Mouse (Mus musculus) stomach, embryonic 15.5 days (tissue): ENCODE results near the gene Itgae. TPM values are rescaled to one million over a fixed set of nuclear protein-coding genes. Genes with fewer than 3 reads are reported as not detected.

Source experiments
- ATAC-seq: fragments of 200-750 bp; cut with Nextera tagmentation; 2 replicates; pipeline ENCODE4 v1.8.0; 2017; ENCODE audit warnings: low read depth, moderate number of reproducible peaks, moderate TSS enrichment; ENCODE audit not compliant: insufficient read depth, low FRiP score
- H3K27ac ChIP-seq: fragments of 300-500 bp; sonication (generic); 2 replicates; pipeline ENCODE4 v1.5.1; 2015; ENCODE audit warnings: mild to moderate bottlenecking, inconsistent platforms
- H3K27me3 ChIP-seq: fragments of 300-500 bp; sonication (generic); replicated peaks from 2 replicates; pipeline ENCODE4 v1.6.1; 2015; ENCODE audit warnings: inconsistent platforms
- H3K36me3 ChIP-seq: fragments of 300-500 bp; sonication (generic); 2 replicates; pipeline ENCODE4 v1.6.1; 2015; ENCODE audit warnings: inconsistent platforms
- H3K4me1 ChIP-seq: fragments of 300-500 bp; sonication (generic); 2 replicates; pipeline ENCODE4 v1.6.1; 2015; ENCODE audit warnings: inconsistent platforms
- H3K4me2 ChIP-seq: fragments of 300-500 bp; sonication (generic); 2 replicates; pipeline ENCODE4 v1.6.1; 2015; ENCODE audit warnings: mild to moderate bottlenecking, inconsistent platforms
- H3K4me3 ChIP-seq: fragments of 300-500 bp; sonication (generic); replicated peaks from 2 replicates; pipeline ENCODE4 v1.5.1; 2015; ENCODE audit warnings: inconsistent platforms
- H3K9ac ChIP-seq: fragments of 300-500 bp; sonication (generic); 2 replicates; pipeline ENCODE4 v1.6.1; 2015; ENCODE audit warnings: inconsistent platforms
- H3K9me3 ChIP-seq: fragments of 300-500 bp; sonication (generic); 2 replicates; pipeline ENCODE4 v1.6.1; 2016; ENCODE audit warnings: inconsistent platforms
- WGBS: fragments of 180-500 bp; shearing (Covaris S2); methylation state at CpG from one replicate; pipeline ENCODE4 v1.1.7; 2015; 5-methylcytosine and 5-hydroxymethylcytosine counted together
- polyA plus RNA-seq: library from polyadenylated mRNA; unstranded; fragments of >200 nt; fragmentation: Nextera tagmentation; extraction: Ambion mirVana; gene quantifications from 2 replicates; pipeline ENCODE4 v1.2.1, GENCODE M21; 2015

Gene Itgae
- polyA plus RNA-seq, 1 experiment from 2014 or later, result 0.33 TPM

DNA sequence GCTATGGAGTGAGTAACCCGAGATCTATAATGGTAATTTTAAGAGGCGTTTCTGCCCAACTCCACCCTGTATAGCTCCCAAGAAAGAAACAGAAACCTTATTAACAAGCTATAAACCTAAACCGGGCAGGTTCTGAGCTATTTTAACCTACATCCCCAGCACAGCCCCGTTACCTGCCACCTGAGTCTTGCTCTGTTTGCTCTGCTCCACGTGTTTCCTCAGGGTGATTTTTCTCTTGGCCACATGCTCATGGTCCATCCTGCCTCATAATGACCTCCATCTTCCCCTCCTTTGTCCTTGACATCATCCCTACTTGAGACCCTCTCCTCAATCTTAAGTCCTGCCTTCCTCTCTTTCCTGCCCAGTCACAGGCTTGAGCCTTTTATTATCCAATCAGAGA is 43.8 kb downstream of the Itgae start:
- Histone ChIP-seq H3K9me3 (no peaks in the 10 kb centered on the region), H3K4me1 (peaks cover 18% of the 10 kb centered on the region; the same call in 1 of the 2 replicates), H3K36me3 (0 out of 2 replicates have a peak, but pooled peaks cover 3% of the 10 kb centered on the region), H3K27me3 (no peaks in the 10 kb centered on the region), H3K4me2 (peak overlapping the region; percentile 17; the same call in 1 of the 2 replicates), H3K4me3 (no peak overlapping the region), H3K27ac (no peak overlapping the region), H3K9ac (no peak overlapping the region)
- WGBS, result 84% methylated on average over 5 of the region's 5 CpGs
- no peak for ATAC-seq

DNA sequence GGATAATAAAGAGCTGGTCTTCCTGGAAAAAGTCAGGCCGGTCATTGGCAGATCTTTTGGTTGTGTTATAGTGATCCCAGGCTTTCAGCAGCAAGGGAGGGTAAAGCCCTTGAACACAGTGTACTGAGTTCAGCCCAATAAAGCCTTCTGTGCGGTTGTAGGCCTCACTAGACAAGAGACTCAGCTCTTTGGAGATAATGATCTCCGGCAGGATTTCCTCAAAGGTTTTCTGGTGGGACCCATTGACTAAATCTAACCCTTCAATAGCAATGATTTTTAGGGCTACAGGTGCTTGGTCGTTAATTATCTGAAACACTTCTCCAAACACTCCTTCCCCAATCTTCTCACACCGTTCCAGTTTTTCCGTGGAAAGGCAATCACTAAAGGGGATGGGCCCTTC is 46.2 kb downstream of the Itgae start:
- Histone ChIP-seq H3K4me2 (peak overlapping the region; percentile 68), H3K27me3 (no peaks in the 10 kb centered on the region), H3K27ac (no peak overlapping the region), H3K9ac (peak overlapping the region; percentile 67; the same call in 1 of the 2 replicates), H3K9me3 (no peaks in the 10 kb centered on the region), H3K4me1 (peaks cover 18% of the 10 kb centered on the region; the same call in 1 of the 2 replicates), H3K4me3 (peak overlapping the region; percentile 89), H3K36me3 (0 out of 2 replicates have a peak, but pooled peaks cover 3% of the 10 kb centered on the region)
- no peak for ATAC-seq
- WGBS, result 61% methylated on average over 6 of the region's 6 CpGs

DNA sequence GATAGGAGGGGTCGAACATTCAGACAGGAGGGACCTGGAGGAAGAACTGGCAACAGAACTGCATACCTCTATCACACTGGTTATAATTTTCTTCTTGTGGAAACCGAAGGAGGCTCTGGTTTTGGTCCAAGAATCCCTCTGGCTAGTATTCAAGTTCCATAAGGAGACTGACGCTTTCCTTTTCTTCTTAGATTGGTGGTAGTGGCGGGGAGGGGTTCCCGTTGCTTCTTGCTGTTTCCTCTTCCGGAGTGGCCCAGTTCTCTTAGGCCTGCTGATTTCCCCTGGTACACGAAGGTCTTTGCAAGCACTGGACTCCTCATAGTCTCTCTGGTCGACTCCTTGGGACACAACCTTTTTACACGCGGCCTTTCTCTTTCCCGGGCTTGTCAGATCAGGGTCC is 46.7 kb downstream of the Itgae start:
- Histone ChIP-seq H3K4me1 (peaks cover 18% of the 10 kb centered on the region; the same call in 1 of the 2 replicates), H3K9me3 (no peaks in the 10 kb centered on the region), H3K36me3 (0 out of 2 replicates have a peak, but pooled peaks cover 3% of the 10 kb centered on the region), H3K4me3 (peak overlapping the region; percentile 89), H3K27me3 (no peaks in the 10 kb centered on the region), H3K27ac (no peak overlapping the region), H3K9ac (peak overlapping the region; percentile 67; the same call in 1 of the 2 replicates), H3K4me2 (peak overlapping the region; percentile 68)
- 18% methylated on average over 11 of the region's 11 CpGs for whole genome bisulfite sequencing
- no peak for ATAC-seq

DNA sequence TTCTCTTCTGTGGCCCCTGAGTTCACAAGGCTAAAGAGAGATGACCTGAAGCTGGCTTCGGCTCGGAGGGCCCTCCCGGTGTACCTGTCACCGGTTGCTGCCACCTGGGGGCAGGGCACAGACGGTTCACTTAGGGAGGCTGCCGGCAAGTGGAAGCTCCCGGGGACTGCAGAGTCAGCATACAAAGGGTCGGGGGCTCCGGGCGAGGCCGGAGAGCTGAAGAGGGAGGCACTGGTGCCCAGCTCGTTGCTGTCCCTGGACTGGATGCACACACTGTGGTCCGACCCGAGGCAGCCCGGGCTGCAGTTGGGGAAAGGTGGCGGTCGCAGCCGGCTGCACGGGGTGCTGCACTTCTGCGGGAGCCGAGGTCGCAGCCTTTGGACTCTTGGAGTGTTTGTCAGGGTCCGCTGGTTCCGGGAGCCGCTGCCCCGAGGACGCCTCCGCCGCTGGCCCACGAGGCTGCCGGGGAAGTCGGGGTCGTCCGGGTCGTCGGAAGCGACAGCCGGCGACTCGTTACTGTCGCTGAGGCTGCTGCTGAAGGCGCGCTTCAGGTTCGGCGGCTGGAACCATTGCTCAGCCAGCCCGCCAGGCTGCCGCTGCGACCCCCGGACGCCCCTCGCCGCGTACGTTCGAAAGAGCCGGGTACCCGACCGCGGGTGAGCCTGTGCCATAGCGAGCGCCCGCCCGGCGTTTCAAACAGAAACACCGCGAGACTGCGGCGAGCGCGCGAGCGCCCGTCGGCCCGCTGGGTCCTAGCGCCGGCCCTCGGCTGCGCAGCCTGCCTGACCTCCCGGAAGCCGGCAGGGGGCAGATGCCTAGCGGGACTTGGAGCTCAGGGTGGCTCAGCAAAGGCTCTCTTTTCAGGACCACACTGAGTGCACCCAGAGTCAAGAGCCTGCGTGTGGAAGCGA is 47.5 kb downstream of the Itgae start, which contains the start of gene Haspin:
Gene Haspin (minus strand): TSS at position 704 of the 911 bp plus-strand sequence.
- Histone ChIP-seq H3K4me2 (peak within 1 kb of the TSS; percentile 68), H3K27ac (no peak within 1 kb of the TSS), H3K9ac (peak within 1 kb of the TSS; percentile 67), H3K4me1 (peaks cover 18% of the 10 kb centered on the region; the same call in 1 of the 2 replicates), H3K36me3 (0 out of 2 replicates have a peak, but pooled peaks cover 3% of the 10 kb centered on the region), H3K27me3 (no peaks in the 10 kb centered on the region), H3K4me3 (peak within 1 kb of the TSS; percentile 89), H3K9me3 (no peaks in the 10 kb centered on the region)
- under 1% methylated on average over 79 of the region's 84 CpGs for WGBS
- peak; percentile 95 for ATAC-seq

DNA sequence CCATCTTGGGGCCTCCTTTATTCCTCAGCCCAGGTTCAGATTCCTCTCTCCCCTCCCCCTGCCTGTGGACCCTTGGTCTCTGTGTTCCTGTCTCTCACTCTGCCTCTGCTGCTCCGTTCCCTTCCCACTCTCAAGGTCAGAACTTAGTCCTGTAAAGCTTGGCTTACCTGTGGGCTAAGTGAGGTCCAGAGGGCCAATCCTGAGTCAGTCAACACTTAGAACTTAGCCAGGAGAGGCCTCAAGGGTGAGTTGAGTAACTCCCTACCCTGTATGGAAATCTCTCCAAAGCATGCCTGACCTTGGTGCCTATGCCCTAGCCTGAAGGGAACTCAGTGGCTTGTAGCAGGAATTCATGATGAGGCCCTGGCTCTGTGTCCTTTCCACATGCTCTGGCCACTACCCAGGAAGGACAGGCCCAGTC is 53.9 kb downstream of the Itgae start:
- Histone ChIP-seq H3K4me3 (no peak overlapping the region), H3K4me1 (no peaks in the 10 kb centered on the region), H3K4me2 (no peak overlapping the region), H3K27me3 (no peaks in the 10 kb centered on the region), H3K27ac (no peak overlapping the region), H3K36me3 (no peaks in the 10 kb centered on the region), H3K9me3 (no peaks in the 10 kb centered on the region), H3K9ac (no peak overlapping the region)
- 58% methylated on average over 1 of the region's 1 CpGs for WGBS
- no peak for ATAC-seq

DNA sequence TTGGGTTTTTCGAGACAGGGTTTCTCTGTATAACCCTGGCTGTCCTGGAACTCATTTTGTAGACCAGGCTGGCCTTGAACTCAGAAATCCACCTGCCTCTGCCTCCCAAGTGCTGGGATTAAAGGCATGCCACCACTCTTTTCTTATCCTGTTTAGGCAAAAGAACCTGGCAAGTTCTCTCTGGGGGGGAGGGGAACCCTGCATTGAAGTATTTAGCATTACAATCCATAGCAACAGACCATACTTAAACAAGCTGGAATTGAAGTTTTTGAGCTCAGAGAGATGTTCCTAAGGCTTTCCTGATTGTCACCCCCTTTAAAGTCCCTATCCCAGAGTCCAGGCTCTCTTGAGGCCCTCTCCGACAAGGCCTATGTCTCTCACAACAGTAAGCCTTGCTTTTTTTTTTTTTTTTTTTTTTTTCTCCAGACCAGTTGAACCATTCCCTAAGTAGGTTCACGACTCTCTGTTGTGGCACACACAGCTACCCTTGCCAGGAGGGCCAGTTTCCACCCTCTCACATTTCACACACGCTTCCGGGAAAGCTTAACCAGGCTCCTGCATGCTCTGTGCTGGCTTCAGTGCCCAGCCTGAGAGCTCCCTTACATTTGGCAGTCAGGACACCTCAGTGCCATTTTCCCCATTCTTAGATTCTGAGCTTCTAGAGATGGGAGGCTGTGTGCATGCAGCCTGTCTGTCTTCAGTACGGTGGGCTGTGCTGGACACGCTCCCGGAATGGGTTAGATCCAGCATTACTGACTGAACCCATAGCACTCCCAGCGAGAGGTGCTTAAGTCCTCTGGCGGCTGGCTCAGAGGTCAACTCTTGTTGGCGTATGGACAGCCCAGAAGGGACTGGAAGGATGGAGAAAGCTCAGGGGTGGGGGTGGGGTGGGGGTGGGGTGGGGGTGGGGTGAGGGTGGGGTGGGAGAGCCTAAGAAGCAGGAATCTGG is 55.9 kb downstream of the Itgae start:
- no peaks in the 10 kb centered on the region for H3K27me3 ChIP-seq
- H3K4me1 ChIP-seq, result no peaks in the 10 kb centered on the region
- H3K27ac ChIP-seq, result no peak overlapping the region
- H3K9me3 ChIP-seq, result no peaks in the 10 kb centered on the region
- H3K4me2 ChIP-seq, result no peak overlapping the region
- no peak overlapping the region for H3K9ac ChIP-seq
- WGBS, result 61% methylated on average over 11 of the region's 11 CpGs
- no peak for ATAC-seq
- H3K4me3 ChIP-seq, result no peak overlapping the region
- no peaks in the 10 kb centered on the region for H3K36me3 ChIP-seq

DNA sequence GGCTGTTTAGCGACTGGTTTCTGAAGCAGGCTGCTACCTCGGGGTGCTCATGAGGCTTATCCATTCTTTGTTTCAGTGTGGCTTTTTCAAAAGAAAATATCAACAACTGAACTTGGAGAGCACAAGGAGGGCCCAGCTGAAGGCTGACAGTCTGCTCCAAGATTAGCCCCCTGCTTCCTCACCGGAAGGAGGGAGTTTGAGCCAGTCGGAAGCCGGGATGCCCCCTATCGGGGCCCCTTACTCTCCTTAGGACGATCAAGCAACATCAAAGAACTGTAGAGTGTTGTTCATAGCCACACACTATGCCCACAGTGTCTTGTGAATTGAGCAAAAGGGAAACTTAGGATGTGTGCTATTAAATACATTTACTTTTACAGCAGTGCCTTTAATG is 56.6 kb downstream of the Itgae start:
- H3K9ac ChIP-seq, result no peak overlapping the region
- no peak for ATAC-seq
- no peak overlapping the region for H3K27ac ChIP-seq
- WGBS, result 57% methylated on average over 7 of the region's 7 CpGs
- H3K4me3 ChIP-seq, result no peak overlapping the region
- no peak overlapping the region for H3K4me2 ChIP-seq
- no peaks in the 10 kb centered on the region for H3K9me3 ChIP-seq
- no peaks in the 10 kb centered on the region for H3K27me3 ChIP-seq
- H3K4me1 ChIP-seq, result no peaks in the 10 kb centered on the region
- H3K36me3 ChIP-seq, result no peaks in the 10 kb centered on the region

DNA sequence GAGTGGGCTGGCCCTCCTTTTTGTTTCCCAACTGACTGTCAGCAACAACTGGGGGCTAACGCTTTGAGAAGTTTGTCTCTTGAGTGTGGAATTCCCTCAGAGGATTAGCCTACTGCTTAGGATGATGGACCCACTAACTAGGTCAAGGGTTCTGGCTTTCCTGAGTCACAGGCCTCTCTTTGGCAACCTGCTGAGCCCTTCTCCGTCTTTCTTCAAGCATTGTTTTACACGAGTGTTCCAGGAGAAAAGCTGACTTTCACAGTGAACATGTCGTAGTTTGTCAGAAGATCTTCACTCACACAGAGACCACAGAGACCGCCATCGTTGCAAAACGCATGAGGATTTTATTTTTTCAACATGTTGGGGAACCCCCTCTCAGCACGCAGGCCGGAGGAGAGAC is 57.8 kb downstream of the Itgae start:
- Histone ChIP-seq H3K27ac (no peak overlapping the region), H3K4me2 (no peak overlapping the region), H3K4me3 (no peak overlapping the region), H3K36me3 (no peaks in the 10 kb centered on the region), H3K27me3 (no peaks in the 10 kb centered on the region), H3K4me1 (no peaks in the 10 kb centered on the region), H3K9ac (no peak overlapping the region), H3K9me3 (no peaks in the 10 kb centered on the region)
- no peak for ATAC-seq
- 82% methylated on average over 9 of the region's 9 CpGs for WGBS

DNA sequence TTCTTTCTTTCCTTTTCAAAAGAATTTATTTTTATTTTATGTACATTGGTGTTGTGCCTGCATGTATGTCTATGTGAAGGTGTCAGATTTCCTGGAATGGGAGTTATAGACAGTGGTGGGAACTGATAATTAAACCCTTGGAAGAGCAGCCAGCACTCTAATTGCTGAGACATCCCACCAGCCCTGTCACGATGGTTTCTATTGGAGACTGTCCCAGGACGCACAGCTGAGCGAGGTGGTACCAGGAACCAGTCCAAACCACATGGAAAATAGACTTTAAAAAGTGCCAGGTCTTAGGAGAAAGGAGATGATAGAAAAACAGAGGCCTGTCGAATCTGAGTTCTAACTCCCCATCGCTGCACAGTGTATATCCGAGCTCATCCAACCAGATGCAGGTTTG is 64.7 kb downstream of the Itgae start:
- Histone ChIP-seq H3K27ac (no peak overlapping the region), H3K4me3 (no peak overlapping the region), H3K4me1 (no peaks in the 10 kb centered on the region), H3K4me2 (no peak overlapping the region), H3K9ac (no peak overlapping the region), H3K27me3 (peaks cover 9% of the 10 kb centered on the region; the same call in 1 of the 2 replicates), H3K36me3 (no peaks in the 10 kb centered on the region), H3K9me3 (no peaks in the 10 kb centered on the region)
- WGBS, result 69% methylated on average over 6 of the region's 6 CpGs
- ATAC-seq, result no peak

DNA sequence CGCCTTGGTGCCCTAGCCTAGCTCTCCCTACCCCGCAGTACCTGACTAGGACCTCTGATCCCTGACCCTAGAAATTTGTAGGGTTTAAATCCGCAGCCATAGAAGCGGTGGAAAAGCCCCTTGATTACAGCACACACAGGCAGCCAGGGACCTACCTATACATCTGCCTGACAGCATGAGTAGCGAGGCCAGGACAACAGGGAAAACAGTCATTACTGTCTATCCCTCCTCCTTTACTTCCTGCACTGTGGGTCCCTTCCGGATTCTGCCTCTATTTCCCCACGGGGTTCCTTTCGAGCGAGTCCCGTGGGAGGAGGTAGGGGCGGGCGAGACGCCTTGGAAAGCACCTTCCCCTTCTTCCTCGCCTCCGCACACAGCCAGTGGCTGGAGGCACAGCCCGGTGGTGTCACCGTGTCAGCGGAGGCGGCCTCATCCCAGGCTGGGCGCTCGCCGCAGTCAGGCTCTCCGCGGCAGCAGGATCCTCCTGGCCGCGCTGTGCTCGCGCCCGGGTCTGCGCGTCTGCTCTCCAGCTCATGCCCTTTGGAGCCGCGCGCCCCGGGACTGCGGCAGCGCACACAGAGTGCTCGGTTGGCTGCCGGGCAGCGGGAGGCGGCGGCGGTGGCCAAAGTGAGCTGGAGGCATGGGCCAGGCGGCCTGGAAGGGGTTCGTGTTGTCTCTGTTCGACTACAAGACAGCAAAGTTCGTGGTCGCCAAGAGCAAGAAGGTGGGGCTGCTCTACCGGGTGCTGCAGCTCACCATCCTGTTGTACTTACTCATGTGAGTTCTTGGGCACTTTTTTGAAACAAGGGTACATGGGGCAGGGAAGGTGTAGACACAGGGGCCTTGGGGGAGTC is 69.8 kb downstream of the Itgae start, which contains the start of gene P2rx5:
Gene P2rx5 (plus strand): TSS at position 465 of the 854 bp plus-strand sequence.
- peak within 1 kb of the TSS; percentile 38 for H3K4me3 ChIP-seq
- 2% methylated on average over 49 of the region's 49 CpGs for WGBS
- peak within 1 kb of the TSS; percentile 78 for H3K4me2 ChIP-seq
- no peak within 1 kb of the TSS for H3K9ac ChIP-seq
- H3K27ac ChIP-seq, result no peak within 1 kb of the TSS
- no peaks in the 10 kb centered on the region for H3K4me1 ChIP-seq
- H3K9me3 ChIP-seq, result no peaks in the 10 kb centered on the region
- ATAC-seq, result peak; percentile 67
- peaks cover 15% of the 10 kb centered on the region; the same call in 1 of the 2 replicates for H3K27me3 ChIP-seq
- no peaks in the 10 kb centered on the region for H3K36me3 ChIP-seq

DNA sequence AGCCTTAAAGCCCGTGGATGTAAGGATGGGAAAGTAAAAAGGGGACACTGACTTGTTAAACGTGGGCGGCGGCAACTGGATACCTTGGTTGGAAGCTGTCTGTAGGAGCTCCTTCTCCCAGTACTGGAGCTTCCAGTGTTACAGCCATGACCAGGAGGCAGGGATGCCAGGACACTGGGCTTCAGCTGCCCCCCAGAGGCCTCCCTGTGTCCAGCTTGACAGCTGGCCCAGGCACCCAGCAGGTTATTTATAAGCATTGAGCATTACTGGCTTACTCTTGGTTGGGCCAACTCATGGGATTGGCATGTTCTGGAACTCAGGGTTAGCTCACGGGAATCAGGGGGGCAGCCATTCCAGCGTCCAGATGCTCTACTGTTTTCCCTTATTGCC is 70.4 kb downstream of the Itgae start:
- no peak for ATAC-seq
- Histone ChIP-seq H3K36me3 (no peaks in the 10 kb centered on the region), H3K27ac (no peak overlapping the region), H3K27me3 (peaks cover 15% of the 10 kb centered on the region; the same call in 1 of the 2 replicates), H3K9ac (no peak overlapping the region), H3K4me3 (peak overlapping the region; percentile 38), H3K4me2 (peak overlapping the region; percentile 78), H3K9me3 (no peaks in the 10 kb centered on the region), H3K4me1 (no peaks in the 10 kb centered on the region)
- 30% methylated on average over 6 of the region's 6 CpGs for WGBS
